Mouse (Mus musculus) gastrocnemius, postnatal 4 days (tissue): ENCODE results near the gene Qpctl. TPM values are rescaled to one million over a fixed set of nuclear protein-coding genes. Genes with fewer than 3 reads are reported as not detected.

ENCODE experiments used
- DNase-seq, 2 experiments: peaks; one replicate each; pipeline ENCODE4 v3.0.0; 2021 to 2022; ENCODE audit warnings: low spot score in 2 of 2, mixed read lengths in 2 of 2
- total RNA-seq, 2 experiments: library from RNA; stranded (reverse); gene quantifications; 2 replicates each; pipeline ENCODE4 v1.2.3; 2021

The Qpctl gene
- total RNA-seq, 2 experiments from 2014 or later = 7.7 to 8.8 TPM

DNA sequence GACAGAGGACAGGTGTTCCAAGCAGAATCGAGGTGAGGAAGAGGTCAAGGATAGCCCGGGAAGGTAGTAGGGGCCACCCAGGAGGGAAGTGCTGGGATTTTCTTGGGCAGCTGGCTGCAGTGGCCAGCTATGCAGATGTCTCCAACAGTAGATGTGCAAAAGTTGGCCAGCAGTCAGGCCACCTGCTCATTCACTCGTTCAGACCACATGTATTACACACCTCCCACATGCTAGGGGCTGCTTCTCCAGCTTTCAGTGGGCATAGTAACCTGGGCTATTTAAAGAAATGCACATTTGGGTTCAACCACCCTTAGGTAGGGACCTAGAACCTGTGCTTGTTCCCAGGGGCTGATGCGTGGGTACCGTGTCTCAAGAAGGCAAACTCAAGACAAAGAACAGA lies 21.3 kb downstream of the Qpctl start:
- no peak for DNase-seq

DNA sequence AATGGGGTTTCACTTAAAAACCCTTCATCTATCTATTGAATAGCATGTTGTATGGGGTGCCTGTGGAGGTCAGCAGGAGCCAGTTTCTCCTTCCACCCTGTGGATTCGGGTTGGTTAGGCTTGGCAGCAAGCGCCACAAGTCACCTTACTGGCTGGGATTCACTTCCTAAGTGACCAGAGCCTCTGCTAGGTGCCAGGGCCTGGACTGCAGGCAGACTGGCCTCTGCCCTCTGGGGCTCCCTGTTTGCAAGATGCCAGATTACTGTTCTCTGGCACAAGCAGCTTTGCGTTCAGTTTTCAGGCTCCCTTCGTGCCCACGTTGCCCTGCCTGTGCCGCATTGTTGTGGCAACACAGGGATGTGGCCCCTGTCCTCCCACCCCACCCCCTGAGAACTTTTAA lies 24.4 kb downstream of the Qpctl start:
- DNase-seq = no peak

DNA sequence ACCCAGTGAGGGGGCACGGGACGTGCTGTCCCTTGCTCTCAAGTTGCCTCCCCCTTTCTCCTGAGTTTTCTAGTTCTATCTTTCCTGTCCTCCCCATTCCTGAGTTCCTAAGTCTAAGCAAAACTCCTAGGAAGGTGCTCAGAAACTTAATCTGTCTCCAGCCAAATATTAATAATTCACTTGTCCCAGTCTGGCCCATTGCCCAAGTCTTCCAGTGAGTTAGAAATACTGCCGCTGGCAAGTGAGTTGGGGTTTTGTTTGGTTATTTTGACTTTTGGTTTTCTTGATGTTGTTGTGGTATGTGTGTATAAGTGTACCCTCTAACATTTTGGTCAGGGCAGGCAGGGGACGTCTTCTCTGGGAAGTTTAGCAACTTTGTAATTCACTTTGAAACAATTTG lies 27.4 kb downstream of the Qpctl start:
- DNase-seq = no peak

GRCm38 (mm10) chr7:19119631-19120429 lies 29.3 kb downstream of the Qpctl start, which contains the start of gene Fbxo46:
Fbxo46 (plus strand) TSS chr7:19119859.
- DNase-seq = peak; percentile 69 to 89

DNA sequence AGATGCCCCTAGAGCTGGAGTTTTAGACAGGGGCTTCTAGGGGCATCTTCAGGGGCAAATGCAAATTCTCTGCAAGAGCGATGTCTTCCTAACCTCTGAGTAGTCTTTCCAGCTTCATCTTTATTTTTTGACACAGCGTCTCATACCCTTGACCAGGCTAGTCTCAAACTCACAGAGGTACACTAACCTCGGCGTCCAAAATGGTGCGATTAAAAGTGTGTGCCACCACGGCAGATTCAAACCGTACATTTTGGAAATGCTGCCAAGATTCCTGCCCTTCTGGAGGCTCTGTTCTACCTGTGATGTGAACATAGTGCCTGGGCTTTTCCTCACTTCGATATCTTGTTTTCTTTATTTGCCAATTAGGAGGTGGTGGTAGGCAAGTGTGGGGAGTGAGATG lies 30.0 kb downstream of the Qpctl start:
- DNase-seq = no peak

DNA sequence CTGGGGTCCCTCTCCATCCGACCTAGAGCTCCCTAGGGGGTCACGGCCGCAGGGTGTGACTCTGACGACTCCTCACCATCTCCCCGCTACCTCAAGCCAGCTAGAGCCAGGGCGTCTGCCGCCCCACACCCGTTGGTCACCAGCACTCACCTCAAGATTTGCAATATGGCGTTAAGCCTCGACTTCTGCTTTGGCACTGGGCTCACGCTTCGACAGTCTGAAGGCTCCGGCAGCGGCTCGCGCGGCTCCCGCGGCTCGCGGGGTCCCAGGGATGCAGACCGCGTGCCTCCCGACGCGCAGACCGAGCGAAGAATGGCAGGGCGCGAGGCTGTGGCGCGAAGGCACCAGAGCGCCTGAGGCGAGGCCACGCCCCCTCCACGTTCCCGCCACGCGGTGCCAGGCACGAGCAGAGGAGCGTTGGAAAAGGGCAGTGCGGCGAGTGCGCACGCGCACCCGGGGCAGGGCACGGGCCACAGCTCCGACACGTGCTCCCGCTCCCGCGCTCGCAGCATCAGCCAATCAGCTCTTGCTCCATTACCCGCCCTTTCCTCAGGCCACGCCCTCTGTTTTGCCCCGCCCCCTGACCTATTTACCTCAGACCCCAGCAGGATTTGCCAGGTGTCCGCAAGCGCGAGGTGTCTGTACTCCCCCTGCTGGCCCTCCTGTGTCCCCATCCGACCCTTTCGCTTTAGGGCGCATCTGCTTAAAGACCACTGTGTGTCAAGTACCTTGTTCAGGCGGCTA lies 30.9 kb downstream of the Qpctl start, which contains the start of gene Gm4969:
Gene Gm4969 (minus strand): TSS at position 341 of the 744 bp plus-strand sequence.
- peak in 1 of 2 experiments; percentile 59 for DNase-seq

GRCm38 (mm10) chr7:19109565-19109964 lies 39.5 kb downstream of the Qpctl start:
- no peak for DNase-seq

DNA sequence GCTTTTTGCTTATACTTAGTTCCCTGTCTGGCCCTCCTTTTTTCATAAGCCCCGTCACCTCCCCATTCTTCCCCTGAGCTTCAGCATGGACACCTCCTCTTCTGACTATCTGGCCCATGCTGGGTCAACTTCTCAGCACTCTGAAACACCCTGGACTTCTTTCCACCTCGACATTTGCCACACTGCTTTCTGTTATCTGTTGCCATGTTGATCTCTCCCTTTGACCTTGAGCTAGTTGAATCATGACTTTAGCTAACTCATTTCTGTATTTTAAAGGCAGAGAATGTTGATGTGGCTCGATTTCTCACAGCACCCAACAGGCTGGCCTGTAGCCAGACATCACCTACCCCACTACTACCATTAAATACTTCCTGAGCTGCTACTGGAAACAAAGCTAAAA lies 41.7 kb downstream of the Qpctl start:
- DNase-seq = no peak

DNA sequence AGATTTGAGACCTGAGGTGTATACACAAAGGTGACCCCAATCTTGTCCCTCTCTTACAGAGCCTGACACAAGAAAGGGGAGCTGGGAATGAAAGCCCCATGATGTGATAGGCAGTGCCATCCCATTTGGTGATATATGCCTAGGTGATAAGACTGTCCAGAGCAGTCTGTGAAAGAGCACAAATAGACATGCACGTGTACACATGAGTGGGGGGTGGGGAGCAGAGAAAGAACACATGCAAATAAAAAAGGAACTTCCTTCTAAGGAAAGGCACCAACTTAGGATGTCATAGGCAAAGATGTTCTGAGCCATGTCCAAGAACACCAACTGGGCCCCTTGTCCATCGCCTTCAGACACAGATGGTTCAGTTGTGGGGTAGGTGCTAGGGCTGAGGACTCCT lies 44.6 kb downstream of the Qpctl start:
- no peak for DNase-seq

DNA sequence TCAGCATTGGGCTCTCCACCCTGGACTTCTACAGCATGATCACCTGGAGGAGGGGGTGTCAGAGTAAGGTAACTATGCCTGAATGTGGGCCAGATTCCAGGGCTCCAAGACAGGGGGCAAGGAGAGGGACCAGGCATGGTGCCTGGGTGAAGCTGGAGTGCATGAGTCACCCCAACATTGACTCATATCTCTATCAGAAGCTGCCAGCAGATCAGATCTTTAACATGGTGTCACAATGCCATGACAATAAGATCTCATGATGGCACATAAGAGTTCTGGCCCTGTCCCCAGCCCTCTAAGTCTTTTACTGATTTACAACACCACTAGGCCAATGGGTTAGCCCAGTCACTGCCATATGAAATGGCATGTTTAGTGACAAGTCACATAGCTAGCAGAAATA lies 45.4 kb downstream of the Qpctl start:
- no peak for DNase-seq

- DNase-seq = no peak
These were observed 48.8 kb downstream of the Qpctl start for GRCm38 (mm10) chr7:19100290-19100689.

DNA sequence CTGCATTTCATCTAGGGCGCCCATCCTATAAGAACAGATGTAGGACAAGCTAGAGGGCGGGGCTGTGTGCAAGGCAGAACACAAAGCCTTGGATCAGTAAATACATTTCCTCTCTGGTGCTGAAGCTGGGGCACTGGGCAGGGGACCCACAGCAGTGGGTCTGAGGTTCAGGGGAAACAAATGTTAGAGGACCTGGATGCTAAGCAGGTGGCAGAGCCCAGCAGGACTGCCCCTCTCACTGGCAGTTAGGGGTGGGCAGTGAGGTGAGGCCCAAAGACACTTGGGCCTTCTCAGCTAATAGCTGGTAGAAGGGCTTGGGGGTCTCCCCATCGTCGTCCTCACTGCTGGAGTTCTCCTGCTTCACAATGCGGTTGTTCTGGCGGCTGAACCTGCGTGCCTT lies 50.3 kb downstream of the Qpctl start:
- DNase-seq = no peak

GRCm38 (mm10) chr7:19097863-19098262 lies 51.2 kb downstream of the Qpctl start:
- DNase-seq = no peak

GRCm38 (mm10) chr7:19097217-19097616 lies 51.9 kb downstream of the Qpctl start:
- DNase-seq = no peak

DNA sequence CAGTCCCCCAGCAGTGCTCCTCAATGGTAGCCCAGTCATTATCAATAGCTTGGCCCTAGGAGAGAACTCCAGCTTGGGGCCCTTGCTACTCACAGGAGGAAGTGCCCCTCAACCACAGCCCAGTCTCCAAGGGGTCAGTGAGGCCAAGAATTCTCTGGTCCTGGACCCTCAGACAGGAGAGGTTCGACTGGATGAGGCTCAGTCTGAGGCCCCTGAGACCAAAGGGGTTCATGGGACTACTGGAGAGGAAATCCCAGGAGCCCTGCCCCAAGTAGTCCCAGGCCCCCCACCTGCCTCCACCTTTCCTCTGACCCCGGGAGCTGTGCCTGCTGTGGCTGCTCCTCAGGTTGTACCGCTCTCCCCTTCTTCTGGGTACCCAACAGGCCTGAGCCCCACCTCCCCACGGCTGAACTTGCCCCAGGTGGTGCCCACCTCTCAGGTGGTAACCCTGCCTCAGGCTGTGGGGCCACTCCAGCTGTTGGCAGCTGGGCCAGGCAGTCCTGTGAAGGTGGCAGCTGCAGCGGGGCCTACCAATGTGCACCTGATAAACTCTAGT lies 52.6 kb downstream of the Qpctl start:
- no peak for DNase-seq

- DNase-seq = peak; percentile 52 to 76
These were observed 53.4 kb downstream of the Qpctl start for GRCm38 (mm10) chr7:19095751-19096110.

DNA sequence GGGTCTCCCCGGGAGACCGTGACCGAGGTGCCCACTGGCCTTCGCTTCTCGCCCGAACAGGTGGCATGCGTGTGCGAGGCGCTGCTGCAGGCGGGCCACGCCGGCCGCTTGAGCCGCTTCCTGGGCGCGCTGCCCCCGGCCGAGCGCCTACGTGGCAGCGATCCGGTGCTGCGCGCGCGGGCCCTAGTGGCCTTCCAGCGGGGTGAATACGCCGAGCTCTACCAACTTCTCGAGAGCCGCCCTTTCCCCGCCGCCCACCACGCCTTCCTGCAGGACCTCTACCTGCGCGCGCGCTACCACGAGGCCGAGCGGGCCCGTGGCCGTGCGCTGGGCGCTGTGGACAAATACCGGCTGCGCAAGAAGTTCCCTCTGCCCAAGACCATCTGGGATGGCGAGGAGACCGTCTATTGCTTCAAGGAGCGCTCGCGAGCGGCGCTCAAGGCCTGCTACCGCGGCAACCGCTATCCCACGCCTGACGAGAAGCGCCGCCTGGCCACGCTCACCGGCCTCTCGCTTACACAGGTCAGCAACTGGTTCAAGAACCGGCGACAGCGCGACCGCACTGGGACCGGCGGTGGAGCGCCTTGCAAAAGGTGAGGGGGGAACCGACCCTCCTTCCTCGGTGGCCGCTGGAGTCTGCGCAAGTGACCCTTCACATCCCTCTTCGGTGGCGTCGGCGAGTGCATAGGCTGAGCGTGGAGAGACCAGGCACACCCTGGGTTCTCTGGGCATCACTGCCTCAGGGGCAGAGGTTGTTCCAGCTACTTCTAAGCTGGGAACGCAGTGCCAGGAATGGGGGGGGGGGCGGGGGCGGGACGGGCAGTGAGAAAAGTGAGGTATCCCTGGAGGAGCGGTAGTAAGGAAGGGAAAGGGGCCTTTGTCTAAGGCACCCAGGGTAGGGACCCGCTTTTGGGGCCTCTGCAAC lies 54.0 kb downstream of the Qpctl start:
- peak; percentile 43 to 70 for DNase-seq

DNA sequence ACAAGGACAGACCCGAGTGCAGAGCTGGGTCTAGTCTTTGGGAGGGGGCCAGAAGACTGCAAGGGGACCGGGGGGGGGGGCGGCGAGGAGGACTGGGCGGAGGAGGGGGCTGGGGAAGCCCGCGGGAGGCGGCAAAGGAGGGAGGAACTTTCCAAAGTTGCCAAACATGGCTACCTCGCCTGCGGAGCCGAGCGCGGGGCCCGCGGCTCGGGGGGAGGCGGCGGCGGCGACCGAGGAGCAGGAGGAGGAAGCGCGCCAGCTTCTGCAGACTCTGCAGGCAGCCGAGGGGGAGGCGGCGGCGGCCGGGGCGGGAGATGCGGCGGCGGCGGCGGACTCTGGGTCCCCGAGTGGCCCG lies 54.6 kb downstream of the Qpctl start, which contains the start of gene Six5:
Gene Six5 (plus strand): TSS at position 124 of the 355 bp plus-strand sequence.
- peak; percentile 59 to 74 for DNase-seq

GRCm38 (mm10) chr7:19093537-19094385 lies 55.3 kb downstream of the Qpctl start:
- DNase-seq = peak; percentile 93 to 97

GRCm38 (mm10) chr7:19093174-19093521 lies 55.9 kb downstream of the Qpctl start:
- peak; percentile 86 to 88 for DNase-seq
